Mouse (Mus musculus) liver, postnatal 0 days (tissue): ENCODE data around the gene Olfr9.

Experiments
- CTCF ChIP-seq: sonication (generic); IDR thresholded peaks from 2 replicates; pipeline ENCODE4 v1.5.1; 2016; ENCODE audit warnings: antibody characterized with exemption, low read depth
- EP300 ChIP-seq: IDR thresholded peaks from 2 replicates; pipeline ENCODE4 v1.6.1; 2016; ENCODE audit warnings: antibody characterized with exemption, low read depth, mild to moderate bottlenecking

- no peak for TF ChIP-seq CTCF
- no peak for TF ChIP-seq EP300
Measured at GRCm38 (mm10) chr10:129039796-129040195, 50.6 kb downstream of the Olfr9 start, which contains the start of gene Olfr764-ps1.
